Mouse (Mus musculus) heart, postnatal 0 days (tissue): ENCODE data around the gene Nr2f6.

ENCODE experiments used
- CTCF ChIP-seq: IDR thresholded peaks from 2 replicates; pipeline ENCODE4 v1.5.1; 2016; ENCODE audit warnings: antibody characterized with exemption, control low read depth, low read depth
- EP300 ChIP-seq: IDR thresholded peaks from 2 replicates; pipeline ENCODE4 v1.6.1; 2016; ENCODE audit warnings: antibody characterized with exemption, low read depth

DNA sequence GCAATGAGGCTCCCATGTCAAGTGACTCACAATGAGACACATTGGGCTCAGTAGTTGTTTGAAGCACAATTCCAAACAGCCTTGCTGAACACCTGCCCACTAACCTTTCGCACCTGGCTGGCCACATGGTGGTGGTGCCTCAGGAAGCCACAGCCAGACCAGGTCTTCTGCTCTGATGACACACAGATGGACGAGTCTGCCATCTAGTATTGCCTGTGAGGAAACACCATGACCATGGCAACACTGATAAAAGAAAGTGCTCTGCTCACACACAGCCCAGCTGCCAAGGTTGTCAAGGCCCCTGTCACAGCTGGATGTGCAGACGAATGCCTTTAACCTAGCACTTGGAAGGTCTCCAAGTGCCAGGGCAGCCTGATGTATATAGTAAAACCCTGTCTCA lies 30.6 kb downstream of the Nr2f6 start:
- TF ChIP-seq CTCF (no peak), EP300 (no peak)
